8 mouse cellular contexts compared by ENCODE assay signal in the genomic region with DNA sequence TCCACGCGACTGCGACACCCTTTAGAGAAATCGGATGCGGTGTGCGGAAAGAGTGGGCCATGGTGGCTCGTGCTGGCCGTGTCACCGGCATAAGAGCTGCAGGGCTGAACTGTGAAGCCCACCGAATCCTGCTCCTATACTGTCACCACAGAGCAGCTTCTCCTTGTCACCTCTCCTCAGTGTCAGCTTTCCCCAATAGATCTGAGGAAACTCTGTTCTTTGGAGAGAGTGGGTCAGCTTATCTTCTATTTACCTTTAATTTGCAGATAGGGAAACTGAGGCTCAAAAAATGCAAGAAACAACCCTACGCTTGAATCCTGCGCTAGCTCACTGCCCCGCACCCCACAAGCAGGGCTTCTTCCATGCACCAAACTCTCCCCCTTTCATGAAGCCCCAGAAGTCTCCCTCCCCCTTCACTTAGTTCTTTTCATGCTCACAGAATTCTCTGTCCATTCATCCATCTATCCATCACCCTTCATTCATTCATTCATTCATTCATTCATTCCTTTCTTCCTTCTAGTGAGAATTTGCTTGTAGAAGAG. TPM values are rescaled to one million over a fixed set of nuclear protein-coding genes. Genes with fewer than 3 reads are reported as not detected.
DNase-seq lines count a peak whose midpoint lies in the region; ATAC-seq and TF ChIP-seq lines count a peak whose summit lies in the region.

No protein-coding gene starts in this region.

- 8% methylated on average over 13 of the region's 13 CpGs for WGBS in heart, embryonic 10.5 days
- 7% methylated on average over 13 of the region's 13 CpGs for WGBS in forebrain, embryonic 10.5 days
- 13% methylated on average over 13 of the region's 13 CpGs for WGBS in liver, embryonic 12.5 days (ENCODE audit: insufficient replicate concordance)

- peak overlapping the region; percentile 98 for H3ac ChIP-seq in C2C12 (ENCODE audit: control insufficient read depth, insufficient read length, low read depth)

- TF ChIP-seq CTCF in C2C12 (IDR thresholded peaks at IDR 0.05; ENCODE audit: control insufficient read depth, insufficient read depth, insufficient read length) = no peak

- H3K4me1 ChIP-seq in heart, embryonic 10.5 days = peaks cover 27% of the 10 kb centered on the region
- peaks cover 28% of the 10 kb centered on the region for H3K4me1 ChIP-seq in forebrain, embryonic 10.5 days
- peaks cover 37% of the 10 kb centered on the region for H3K4me1 ChIP-seq in liver, embryonic 12.5 days

- no peaks in the 10 kb centered on the region for H3K9me3 ChIP-seq in heart, embryonic 10.5 days
- no peaks in the 10 kb centered on the region for H3K9me3 ChIP-seq in forebrain, embryonic 10.5 days
- 0 out of 2 replicates have a peak, but pooled peaks cover 3% of the 10 kb centered on the region for H3K9me3 ChIP-seq in liver, embryonic 12.5 days (replicated peaks)

- peak overlapping the region; percentile 95 for H3K4me2 ChIP-seq in liver, embryonic 12.5 days

- peaks cover 34% of the 10 kb centered on the region for H3K79me3 ChIP-seq in C2C12 (ENCODE audit: low read depth)

- H3K27ac ChIP-seq in heart, embryonic 10.5 days = peak overlapping the region; percentile 97
- peak overlapping the region; percentile 97 for H3K27ac ChIP-seq in forebrain, embryonic 10.5 days
- H3K27ac ChIP-seq in liver, embryonic 12.5 days = peak overlapping the region; percentile 80

- H3K9ac ChIP-seq in liver, embryonic 12.5 days = peak overlapping the region; percentile 94

- H3K27me3 ChIP-seq in heart, embryonic 10.5 days (ENCODE audit: insufficient read depth, poor library complexity, severe bottlenecking) = no peaks in the 10 kb centered on the region
- H3K27me3 ChIP-seq in C2C12 (ENCODE audit: control insufficient read depth, insufficient read depth, insufficient read length) = no peaks in the 10 kb centered on the region
- peaks cover 11% of the 10 kb centered on the region for H3K27me3 ChIP-seq in forebrain, embryonic 10.5 days (ENCODE audit: poor library complexity, severe bottlenecking)
- peaks cover 7% of the 10 kb centered on the region; the same call in 1 of the 2 replicates for H3K27me3 ChIP-seq in liver, embryonic 12.5 days (replicated peaks)

- no peak for DNase-seq in heart, embryonic 10.5 days (ENCODE audit: low spot score)
- no peak for DNase-seq in heart, adult 18-20 months
- no peak for DNase-seq in forebrain, embryonic 10.5 days (ENCODE audit: extremely low spot score, low spot score)
- no peak for DNase-seq in urinary bladder, adult 2 months (ENCODE audit: low spot score)
- DNase-seq in ovary, postnatal 36 days (ENCODE audit: low spot score) = no peak
- no peak for DNase-seq in spleen, adult 18-20 months

- no peak; the same call in 1 of the 2 replicates for ATAC-seq in liver, embryonic 12.5 days

- H3K4me3 ChIP-seq in heart, embryonic 10.5 days = peak overlapping the region; percentile 86
- H3K4me3 ChIP-seq in C2C12 (ENCODE audit: insufficient read depth, poor library complexity, severe bottlenecking) = peak overlapping the region; percentile 51
- H3K4me3 ChIP-seq in forebrain, embryonic 10.5 days = peak overlapping the region; percentile 89
- H3K4me3 ChIP-seq in liver, embryonic 12.5 days = peak overlapping the region; percentile 93

- H3K36me3 ChIP-seq in heart, embryonic 10.5 days = no peaks in the 10 kb centered on the region
- no peaks in the 10 kb centered on the region for H3K36me3 ChIP-seq in C2C12 (ENCODE audit: control insufficient read depth, insufficient read depth)
- H3K36me3 ChIP-seq in forebrain, embryonic 10.5 days (replicated peaks) = no peaks in the 10 kb centered on the region
- no peaks in the 10 kb centered on the region for H3K36me3 ChIP-seq in liver, embryonic 12.5 days

- peaks cover 44% of the 10 kb centered on the region for H3K79me2 ChIP-seq in C2C12 (ENCODE audit: control insufficient read depth, insufficient read depth)

TF ChIP-seq in C2C12, 6 proteins besides CTCF, POLR2A, EP300 and RAD21:
- TF ChIP-seq CEBPB (IDR thresholded peaks at IDR 0.05; ENCODE audit: low read depth) = no peak
- TF ChIP-seq MYOG (IDR thresholded peaks at IDR 0.05; ENCODE audit: control insufficient read depth, extremely low read depth, insufficient read length) = no peak
- no peak for TF ChIP-seq USF1 (IDR thresholded peaks at IDR 0.05; ENCODE audit: low read depth)
- no peak for TF ChIP-seq MAX (IDR thresholded peaks at IDR 0.05)
- no peak for TF ChIP-seq FOSL1 (IDR thresholded peaks at IDR 0.05; ENCODE audit: insufficient read depth, low read length, poor library complexity, severe bottlenecking)
- no peak for TF ChIP-seq MYOD1 (IDR thresholded peaks at IDR 0.05; ENCODE audit: control insufficient read depth, insufficient read length, low read depth)

RNA-seq across cellular contexts. Expression of gene Dennd5a, which starts 0.4 kb away (rescaled TPM):
- 27.7 and 28.4 TPM in 2 replicates for polyA plus RNA-seq in heart, embryonic 10.5 days (2016; fragmentation: Nextera tagmentation; extraction: Ambion mirVana)
- 100 to 1,000 TPM; 122 to 123 TPM for total RNA-seq in heart, adult 18-20 months (2021)
- 46.2 TPM for polyA plus RNA-seq in C2C12 (2012; fragmentation: generic; extraction: Trizol)
- polyA plus RNA-seq in forebrain, embryonic 10.5 days (2016; fragmentation: Nextera tagmentation; extraction: Ambion mirVana) = 29.4 and 29.7 TPM in 2 replicates
- 13.3 and 14.8 TPM in 2 replicates for polyA plus RNA-seq in liver, embryonic 12.5 days (2016; fragmentation: Nextera tagmentation; extraction: Ambion mirVana)
- 63.8 and 75.8 TPM in 2 replicates for polyA plus RNA-seq in urinary bladder, adult 2 months (2012; rRNA removed)

RNA-seq across cellular contexts. Expression of gene Tmem41b, which starts 26.0 kb away (rescaled TPM):
- 61.1 and 65.6 TPM in 2 replicates for polyA plus RNA-seq in heart, embryonic 10.5 days (2016; fragmentation: Nextera tagmentation; extraction: Ambion mirVana)
- 10 to 100 TPM; 43.4 to 54.7 TPM for total RNA-seq in heart, adult 18-20 months (2021)
- 40.5 TPM for polyA plus RNA-seq in C2C12 (2012; fragmentation: generic; extraction: Trizol)
- 66.1 and 71.6 TPM in 2 replicates for polyA plus RNA-seq in forebrain, embryonic 10.5 days (2016; fragmentation: Nextera tagmentation; extraction: Ambion mirVana)
- 47.3 and 47.4 TPM in 2 replicates for polyA plus RNA-seq in liver, embryonic 12.5 days (2016; fragmentation: Nextera tagmentation; extraction: Ambion mirVana)
- 33.3 and 35.0 TPM in 2 replicates for polyA plus RNA-seq in urinary bladder, adult 2 months (2012; rRNA removed)

RNA-seq across cellular contexts. Expression of gene Ipo7, which starts 57.4 kb away (rescaled TPM):
- polyA plus RNA-seq in heart, embryonic 10.5 days (2016; fragmentation: Nextera tagmentation; extraction: Ambion mirVana) = 38.4 and 43.9 TPM in 2 replicates
- total RNA-seq in heart, adult 18-20 months (2021) = 10 to 100 TPM; 96.4 to 99.0 TPM
- 29.1 TPM for polyA plus RNA-seq in C2C12 (2012; fragmentation: generic; extraction: Trizol)
- polyA plus RNA-seq in forebrain, embryonic 10.5 days (2016; fragmentation: Nextera tagmentation; extraction: Ambion mirVana) = 62.7 and 65.9 TPM in 2 replicates
- 35.8 and 35.9 TPM in 2 replicates for polyA plus RNA-seq in liver, embryonic 12.5 days (2016; fragmentation: Nextera tagmentation; extraction: Ambion mirVana)
- polyA plus RNA-seq in urinary bladder, adult 2 months (2012; rRNA removed) = 31.9 and 38.2 TPM in 2 replicates
